Mouse (Mus musculus) heart, embryonic 12.5 days (tissue): Measurements from ENCODE around the gene Mknk1. TPM values are rescaled to one million over a fixed set of nuclear protein-coding genes. Genes with fewer than 3 reads are reported as not detected.

Experiments used
- ATAC-seq: fragments of 200-750 bp; cut with Nextera tagmentation; 2 replicates; pipeline ENCODE4 v1.8.0; 2017; ENCODE audit warnings: moderate TSS enrichment, moderate library complexity; ENCODE audit not compliant: insufficient number of reproducible peaks, low FRiP score
- H3K27ac ChIP-seq: fragments of 300-500 bp; sonication (generic); 2 replicates; pipeline ENCODE4 v1.5.1; 2016; ENCODE audit warnings: mild to moderate bottlenecking, moderate library complexity; ENCODE audit not compliant: poor library complexity, severe bottlenecking
- H3K27me3 ChIP-seq: fragments of 300-500 bp; sonication (generic); replicated peaks from 2 replicates; pipeline ENCODE4 v1.6.1; 2016; ENCODE audit warnings: mild to moderate bottlenecking, moderate library complexity
- H3K36me3 ChIP-seq: fragments of 300-500 bp; sonication (generic); 2 replicates; pipeline ENCODE4 v1.6.1; 2016; ENCODE audit warnings: mild to moderate bottlenecking, moderate library complexity
- H3K4me1 ChIP-seq: fragments of 300-500 bp; sonication (generic); replicated peaks from 2 replicates; pipeline ENCODE4 v1.6.1; 2016; ENCODE audit warnings: mild to moderate bottlenecking
- H3K4me2 ChIP-seq: fragments of 300-500 bp; sonication (generic); 2 replicates; pipeline ENCODE4 v1.6.1; 2016; ENCODE audit warnings: mild to moderate bottlenecking, moderate library complexity
- H3K4me3 ChIP-seq: fragments of 300-500 bp; sonication (generic); 2 replicates; pipeline ENCODE4 v1.5.1; 2016; ENCODE audit warnings: mild to moderate bottlenecking
- H3K9ac ChIP-seq: fragments of 300-500 bp; sonication (generic); 2 replicates; pipeline ENCODE4 v1.6.1; 2016; ENCODE audit warnings: mild to moderate bottlenecking, moderate library complexity
- H3K9me3 ChIP-seq: fragments of 300-500 bp; sonication (generic); replicated peaks from 2 replicates; pipeline ENCODE4 v1.6.1; 2016; ENCODE audit warnings: mild to moderate bottlenecking, moderate library complexity
- WGBS: fragments of 180-500 bp; shearing (Covaris S2); methylation state at CpG from one replicate; pipeline ENCODE4 v1.1.7; 2016; 5-methylcytosine and 5-hydroxymethylcytosine counted together
- polyA plus RNA-seq: library from polyadenylated mRNA; unstranded; fragments of >200 nt; fragmentation: Nextera tagmentation; extraction: Ambion mirVana; gene quantifications from 2 replicates; pipeline ENCODE4 v1.2.1, GENCODE M21; 2016

Gene Mknk1
- 20.1 and 21.6 TPM in 2 replicates for polyA plus RNA-seq

DNA sequence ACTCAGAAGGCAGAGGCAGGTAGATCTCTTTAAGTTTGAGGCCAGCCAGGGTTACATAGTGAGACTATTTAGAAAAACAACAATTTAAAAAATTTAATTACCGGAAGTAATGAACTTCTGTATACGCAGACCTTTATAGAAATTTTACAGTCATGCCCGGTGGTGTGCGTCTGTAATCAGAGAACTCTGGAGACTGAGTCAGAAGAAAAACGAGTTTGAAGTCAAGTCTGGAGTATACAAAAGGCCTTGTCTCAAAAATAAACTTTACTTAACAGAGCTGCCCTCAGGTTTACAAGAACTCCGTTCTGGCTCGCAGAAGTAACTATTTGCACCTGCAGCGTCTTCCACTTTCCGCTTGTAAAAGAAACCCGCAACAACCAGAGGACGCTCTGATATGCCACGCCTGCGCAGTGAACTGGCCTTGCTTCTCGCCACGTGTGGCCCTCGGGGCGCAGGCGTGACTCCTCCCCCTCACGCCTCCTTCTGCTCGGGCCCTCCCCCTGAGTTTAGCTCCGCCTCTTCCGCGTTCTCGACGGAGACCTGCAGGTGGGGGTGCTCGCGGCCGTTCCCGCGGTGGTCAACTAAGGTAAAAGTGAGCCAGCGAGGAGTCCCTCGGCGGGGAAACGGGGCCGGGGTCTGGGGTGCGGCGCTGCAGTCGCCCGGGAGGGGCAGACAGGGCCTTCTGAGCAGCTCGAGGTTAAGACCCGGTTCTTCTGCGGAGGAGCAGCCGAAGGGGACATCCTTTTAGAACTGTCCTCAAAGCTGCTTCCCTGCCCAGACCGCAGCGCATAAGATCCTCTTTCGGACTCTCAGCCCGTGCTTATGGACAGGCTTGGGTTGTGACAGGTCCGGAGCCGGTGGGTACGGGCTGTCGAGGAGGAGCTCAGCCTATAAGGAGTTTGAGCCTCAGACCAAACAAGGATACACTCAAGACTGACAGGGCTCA lies at the start of gene Mknk1:
Gene Mknk1 (plus strand): TSS at position 503 of the 946 bp plus-strand sequence.
- Histone ChIP-seq H3K4me1 (peaks cover 7% of the 10 kb centered on the region; the same call in 1 of the 2 replicates), H3K27me3 (no peaks in the 10 kb centered on the region), H3K27ac (0 out of 2 replicates have a peak within 1 kb of the TSS, but pooled peaks have one; percentile 14), H3K9ac (peak within 1 kb of the TSS; percentile 71), H3K4me3 (peak within 1 kb of the TSS; percentile 65), H3K36me3 (peaks cover 18% of the 10 kb centered on the region), H3K4me2 (peak within 1 kb of the TSS; percentile 75), H3K9me3 (no peaks in the 10 kb centered on the region)
- 2% methylated on average over 51 of the region's 51 CpGs for WGBS
- ATAC-seq, result peak; percentile 98

DNA sequence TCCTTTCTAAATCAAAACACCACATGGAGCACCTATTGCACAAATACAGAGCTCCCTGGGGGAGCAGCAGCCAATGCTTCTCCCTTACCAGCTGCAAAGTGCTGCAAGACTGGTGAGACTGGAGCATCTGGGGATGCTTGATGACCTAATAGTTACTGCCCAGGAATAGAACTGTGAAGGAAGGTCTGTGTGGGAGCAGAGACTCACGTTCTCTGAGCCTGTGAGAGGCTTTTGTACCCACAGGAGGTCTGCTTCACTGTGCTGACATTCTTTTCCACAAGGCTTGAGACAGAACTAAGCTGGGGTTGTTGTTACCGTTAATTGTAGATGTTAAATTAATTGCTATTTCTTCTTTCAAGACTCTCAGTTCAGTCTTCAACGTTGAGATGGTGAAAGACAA lies 48.1 kb upstream of the Mknk1 start:
- no peak for ATAC-seq
- peaks cover 66% of the 10 kb centered on the region for H3K36me3 ChIP-seq
- H3K27ac ChIP-seq, result no peak overlapping the region
- H3K9ac ChIP-seq, result no peak overlapping the region
- no peak overlapping the region for H3K4me3 ChIP-seq
- no peaks in the 10 kb centered on the region for H3K9me3 ChIP-seq
- no peaks in the 10 kb centered on the region for H3K27me3 ChIP-seq
- WGBS, result 81% methylated on average over 3 of the region's 3 CpGs
- no peak overlapping the region for H3K4me2 ChIP-seq
- peaks cover 6% of the 10 kb centered on the region for H3K4me1 ChIP-seq

DNA sequence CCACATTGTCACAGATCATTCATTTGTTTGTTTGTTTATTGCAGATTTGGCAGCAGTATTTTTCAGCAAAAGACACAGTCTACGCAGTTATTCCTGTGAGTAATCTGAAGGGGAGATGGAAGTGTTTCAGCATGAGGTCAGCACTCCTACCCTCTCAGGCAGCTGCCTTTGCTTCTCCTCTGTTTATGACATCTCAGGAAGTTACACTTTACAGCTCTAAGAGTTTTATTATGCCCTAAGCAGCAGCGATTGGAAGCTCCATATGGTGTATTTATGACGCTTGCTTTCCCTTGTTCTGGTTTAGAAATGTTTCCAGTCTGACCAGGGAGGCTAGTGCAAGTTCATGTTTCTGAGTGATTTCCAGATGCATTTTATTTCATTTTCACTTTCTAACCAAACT lies 43.6 kb upstream of the Mknk1 start:
- Histone ChIP-seq H3K9ac (no peak overlapping the region), H3K27ac (no peak overlapping the region), H3K27me3 (no peaks in the 10 kb centered on the region), H3K4me3 (no peak overlapping the region), H3K4me2 (no peak overlapping the region), H3K9me3 (no peaks in the 10 kb centered on the region), H3K36me3 (peaks cover 79% of the 10 kb centered on the region), H3K4me1 (no peaks in the 10 kb centered on the region)
- ATAC-seq, result no peak
- WGBS, result 91% methylated on average over 3 of the region's 3 CpGs

DNA sequence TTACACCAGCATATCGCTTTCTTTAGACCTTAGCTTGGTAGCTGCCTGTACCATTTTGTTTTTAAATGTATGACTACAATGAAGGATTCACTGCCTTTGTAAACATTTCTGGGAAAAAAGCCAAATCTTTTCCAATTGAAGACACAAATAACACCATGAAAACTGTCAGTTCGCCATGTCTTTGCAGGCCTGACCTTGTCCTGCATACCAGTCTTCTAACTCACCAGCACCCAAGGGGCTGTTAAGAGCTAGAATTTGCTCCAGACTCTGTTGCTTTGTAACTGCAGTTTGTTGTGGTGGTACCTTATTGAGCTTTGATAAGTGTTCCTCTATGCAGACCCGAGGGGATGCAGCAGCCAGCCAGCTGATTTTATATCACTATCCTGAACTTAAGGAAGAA lies 39.0 kb upstream of the Mknk1 start:
- Histone ChIP-seq H3K9ac (no peak overlapping the region), H3K4me1 (no peaks in the 10 kb centered on the region), H3K9me3 (no peaks in the 10 kb centered on the region), H3K36me3 (peaks cover 65% of the 10 kb centered on the region), H3K27ac (no peak overlapping the region), H3K4me2 (no peak overlapping the region), H3K27me3 (no peaks in the 10 kb centered on the region), H3K4me3 (no peak overlapping the region)
- no peak for ATAC-seq
- WGBS, result 88% methylated on average over 3 of the region's 3 CpGs

DNA sequence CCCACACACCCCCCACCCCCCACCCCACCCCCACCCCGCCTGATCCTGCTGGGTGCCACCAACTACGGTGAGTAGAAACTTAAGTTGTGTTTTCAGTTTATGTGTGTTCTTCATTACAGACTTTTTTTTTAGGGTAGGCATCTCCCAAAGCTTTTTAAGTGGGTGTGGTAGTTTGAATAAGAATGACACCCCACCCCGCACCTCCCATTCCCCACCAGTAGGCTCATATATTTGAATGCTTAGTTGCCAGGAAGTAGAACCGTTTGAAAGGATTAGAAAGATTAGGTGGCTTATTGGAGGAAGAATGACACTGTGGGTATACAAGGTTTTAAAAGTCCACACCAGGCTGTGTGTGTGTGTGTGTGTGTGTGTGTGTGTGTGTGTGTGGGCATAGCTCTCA lies 26.7 kb upstream of the Mknk1 start:
- Histone ChIP-seq H3K4me1 (no peaks in the 10 kb centered on the region), H3K4me3 (no peak overlapping the region), H3K27me3 (no peaks in the 10 kb centered on the region), H3K36me3 (peaks cover 46% of the 10 kb centered on the region), H3K27ac (no peak overlapping the region), H3K9ac (no peak overlapping the region), H3K9me3 (no peaks in the 10 kb centered on the region), H3K4me2 (no peak overlapping the region)
- WGBS, result 89% methylated on average over 4 of the region's 4 CpGs
- no peak for ATAC-seq

DNA sequence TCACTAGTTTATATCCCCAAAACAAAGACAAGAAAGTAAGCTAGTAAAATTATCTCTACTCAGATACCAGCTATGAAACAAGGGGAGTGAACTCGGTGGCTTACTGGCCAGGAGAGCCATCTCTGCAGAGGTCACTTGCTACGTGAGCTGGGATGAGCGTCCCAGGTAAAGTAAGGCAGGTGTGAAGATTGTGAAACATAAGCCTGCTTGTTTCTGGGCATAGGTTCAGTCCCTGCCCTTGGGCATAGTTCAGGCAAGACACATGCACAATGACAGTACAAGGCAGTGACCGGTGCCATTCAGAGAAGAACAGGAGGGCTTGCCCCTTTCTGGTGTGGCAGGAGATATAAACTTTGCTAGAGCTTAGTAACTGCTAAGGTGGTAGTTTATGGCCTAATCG lies 23.4 kb upstream of the Mknk1 start:
- Histone ChIP-seq H3K4me1 (no peaks in the 10 kb centered on the region), H3K27me3 (no peaks in the 10 kb centered on the region), H3K36me3 (peaks cover 48% of the 10 kb centered on the region), H3K4me2 (no peak overlapping the region), H3K9me3 (no peaks in the 10 kb centered on the region), H3K9ac (no peak overlapping the region), H3K4me3 (no peak overlapping the region), H3K27ac (no peak overlapping the region)
- 88% methylated on average over 5 of the region's 5 CpGs for WGBS
- no peak for ATAC-seq

DNA sequence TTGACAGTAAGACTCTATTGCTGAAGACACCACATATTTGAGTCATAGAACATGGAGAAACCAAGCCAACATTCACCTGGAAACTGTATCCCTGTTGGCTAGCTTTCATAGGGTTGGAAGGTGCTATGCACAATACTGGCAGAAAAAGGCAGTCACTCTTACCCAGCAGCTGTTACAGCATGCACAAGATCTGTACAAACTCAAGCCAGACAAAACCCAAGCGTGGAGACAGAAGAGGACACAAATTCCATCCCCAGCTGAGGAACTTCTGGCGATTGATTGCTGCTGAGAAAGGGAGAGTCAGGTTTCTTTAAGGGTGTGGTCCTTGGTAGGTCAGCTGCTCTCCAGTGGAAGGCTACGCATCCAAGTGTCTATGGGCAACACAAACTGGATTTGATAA lies 18.8 kb upstream of the Mknk1 start:
- Histone ChIP-seq H3K4me1 (peaks cover 44% of the 10 kb centered on the region), H3K4me2 (no peak overlapping the region), H3K9ac (no peak overlapping the region), H3K9me3 (no peaks in the 10 kb centered on the region), H3K4me3 (no peak overlapping the region), H3K27me3 (no peaks in the 10 kb centered on the region), H3K36me3 (peaks cover 16% of the 10 kb centered on the region), H3K27ac (no peak overlapping the region)
- WGBS, result 52% methylated on average over 3 of the region's 3 CpGs
- no peak for ATAC-seq

DNA sequence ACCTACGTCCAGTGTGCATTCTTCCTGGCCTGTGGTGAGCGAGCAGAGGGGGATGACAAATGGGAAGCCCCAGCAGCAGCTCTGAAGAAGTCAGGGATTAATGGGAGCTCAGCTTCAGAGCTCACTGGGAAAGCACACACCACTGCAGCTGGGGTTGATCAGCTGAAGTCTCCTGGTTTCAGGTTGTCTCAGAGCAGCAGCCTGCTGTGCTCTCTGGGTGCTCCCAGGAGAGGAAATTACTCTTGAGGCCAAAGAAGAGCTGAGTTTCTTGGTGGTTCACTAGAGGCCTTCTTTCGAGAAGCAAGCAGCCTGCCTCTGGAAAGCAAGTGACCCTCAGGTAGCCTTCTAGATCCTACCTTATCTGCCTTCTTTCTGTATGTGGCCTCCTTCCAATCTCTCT lies 18.1 kb upstream of the Mknk1 start:
- Histone ChIP-seq H3K27me3 (no peaks in the 10 kb centered on the region), H3K36me3 (peaks cover 10% of the 10 kb centered on the region), H3K9ac (no peak overlapping the region), H3K4me1 (peaks cover 47% of the 10 kb centered on the region), H3K9me3 (no peaks in the 10 kb centered on the region), H3K4me2 (no peak overlapping the region), H3K27ac (no peak overlapping the region), H3K4me3 (no peak overlapping the region)
- ATAC-seq, result no peak
- 71% methylated on average over 3 of the region's 3 CpGs for WGBS

DNA sequence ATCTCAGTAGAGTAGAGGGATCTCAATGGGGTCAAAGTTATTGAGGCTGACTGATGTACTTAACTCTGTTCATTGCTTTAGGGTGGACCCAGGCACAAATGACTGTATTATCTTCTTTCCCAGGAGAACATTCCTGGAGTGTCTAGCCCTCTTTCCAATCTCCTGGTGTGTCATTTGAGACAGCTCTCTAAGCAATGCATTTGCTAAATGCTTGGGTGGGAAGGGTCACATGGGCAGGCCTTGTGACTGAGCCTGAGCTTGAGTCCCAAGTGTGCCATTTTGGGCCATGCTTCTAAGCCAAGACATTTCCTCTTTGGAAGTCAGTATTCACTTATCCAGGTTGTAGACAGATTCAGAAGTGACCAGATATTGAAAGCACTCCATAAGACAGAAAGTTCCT lies 17.6 kb upstream of the Mknk1 start:
- H3K4me3 ChIP-seq, result no peak overlapping the region
- no peaks in the 10 kb centered on the region for H3K9me3 ChIP-seq
- ATAC-seq, result no peak
- H3K9ac ChIP-seq, result no peak overlapping the region
- H3K4me1 ChIP-seq, result peaks cover 47% of the 10 kb centered on the region
- H3K36me3 ChIP-seq, result peaks cover 5% of the 10 kb centered on the region
- peak overlapping the region; percentile 31; the same call in 1 of the 2 replicates for H3K27ac ChIP-seq
- no peak overlapping the region for H3K4me2 ChIP-seq
- H3K27me3 ChIP-seq, result no peaks in the 10 kb centered on the region

DNA sequence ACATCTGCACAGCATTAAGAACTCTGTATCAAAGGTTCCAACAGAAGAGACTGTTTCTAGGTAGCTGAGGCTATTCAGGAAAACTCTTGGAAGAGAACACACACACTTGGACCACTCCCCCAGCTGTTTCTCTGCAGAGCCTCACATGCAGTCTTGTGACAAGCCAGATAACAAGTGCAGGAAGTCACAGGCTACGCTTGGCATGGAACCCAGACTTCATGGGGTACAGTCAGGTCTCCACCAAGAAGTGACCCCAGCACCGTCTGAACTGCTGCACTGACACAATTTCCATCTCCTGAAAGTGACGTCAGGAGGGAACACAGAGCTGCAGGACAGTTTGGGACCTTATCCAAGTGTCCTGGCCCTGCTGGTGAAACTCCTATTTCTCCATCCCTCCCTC lies 17.1 kb upstream of the Mknk1 start:
- no peak overlapping the region for H3K4me2 ChIP-seq
- no peak overlapping the region for H3K4me3 ChIP-seq
- peaks cover 4% of the 10 kb centered on the region; the same call in 1 of the 2 replicates for H3K36me3 ChIP-seq
- no peaks in the 10 kb centered on the region for H3K27me3 ChIP-seq
- peaks cover 48% of the 10 kb centered on the region for H3K4me1 ChIP-seq
- no peak overlapping the region for H3K9ac ChIP-seq
- H3K9me3 ChIP-seq, result no peaks in the 10 kb centered on the region
- peak; percentile 81 for ATAC-seq
- peak overlapping the region; percentile 31; the same call in 1 of the 2 replicates for H3K27ac ChIP-seq
- 25% methylated on average over 3 of the region's 3 CpGs for WGBS

DNA sequence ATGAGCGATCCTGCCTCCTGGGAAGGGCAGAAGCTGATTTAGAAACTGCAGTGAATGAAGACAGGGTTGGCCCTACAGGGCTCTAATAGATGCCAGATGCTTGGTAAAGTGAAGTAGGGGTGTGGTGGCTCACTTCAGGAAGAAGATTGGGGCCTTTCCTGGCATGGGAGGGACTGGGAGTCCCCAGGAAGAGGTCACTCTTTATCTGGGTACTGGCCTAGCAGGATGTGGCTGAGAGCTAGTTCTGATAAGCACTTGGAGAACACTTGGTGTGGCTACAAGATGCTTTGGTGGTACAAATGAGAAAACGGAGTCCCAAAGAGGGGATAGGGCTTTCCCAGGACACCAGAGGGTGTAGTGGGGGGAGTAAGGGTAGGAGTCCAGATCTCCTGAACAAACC lies 14.8 kb upstream of the Mknk1 start:
- H3K4me3 ChIP-seq, result no peak overlapping the region
- H3K9ac ChIP-seq, result no peak overlapping the region
- 24% methylated on average over 2 of the region's 2 CpGs for WGBS
- peak overlapping the region; percentile 44; the same call in 1 of the 2 replicates for H3K27ac ChIP-seq
- no peak overlapping the region for H3K4me2 ChIP-seq
- no peaks in the 10 kb centered on the region for H3K9me3 ChIP-seq
- no peaks in the 10 kb centered on the region for H3K27me3 ChIP-seq
- no peak for ATAC-seq
- peaks cover 4% of the 10 kb centered on the region; the same call in 1 of the 2 replicates for H3K36me3 ChIP-seq
- peaks cover 62% of the 10 kb centered on the region for H3K4me1 ChIP-seq
